Mouse (Mus musculus) thymus, postnatal 0 days (tissue): ENCODE results near the gene Tubg2. TPM values are rescaled to one million over a fixed set of nuclear protein-coding genes. Genes with fewer than 3 reads are reported as not detected.
"Not testable (repeated sequence)": the region's sequence is repeated elsewhere in the genome, so short reads cannot be mapped to it uniquely, and the experiment has no call there.

Experiments used
- DNase-seq: peaks from one replicate; pipeline ENCODE4 v3.0.0-alpha.2; 2015; ENCODE audit warnings: low spot score
- polyA plus RNA-seq: library from polyadenylated mRNA; unstranded; fragments of >200 nt; fragmentation: Nextera tagmentation; extraction: Ambion mirVana; gene quantifications from 2 replicates; pipeline ENCODE4 v1.2.1, GENCODE M21; 2015

The Tubg2 gene
- polyA plus RNA-seq, result 1.5 and 1.6 TPM in 2 replicates

- DNase-seq, result peak; percentile 83
Measured at GRCm38 (mm10) chr11:101155728-101156371, at the start of gene Tubg2. Tubg2 (plus strand) TSS chr11:101155907.

GRCm38 (mm10) chr11:101109351-101109750 lies 46.4 kb upstream of the Tubg2 start:
- no peak for DNase-seq

DNA sequence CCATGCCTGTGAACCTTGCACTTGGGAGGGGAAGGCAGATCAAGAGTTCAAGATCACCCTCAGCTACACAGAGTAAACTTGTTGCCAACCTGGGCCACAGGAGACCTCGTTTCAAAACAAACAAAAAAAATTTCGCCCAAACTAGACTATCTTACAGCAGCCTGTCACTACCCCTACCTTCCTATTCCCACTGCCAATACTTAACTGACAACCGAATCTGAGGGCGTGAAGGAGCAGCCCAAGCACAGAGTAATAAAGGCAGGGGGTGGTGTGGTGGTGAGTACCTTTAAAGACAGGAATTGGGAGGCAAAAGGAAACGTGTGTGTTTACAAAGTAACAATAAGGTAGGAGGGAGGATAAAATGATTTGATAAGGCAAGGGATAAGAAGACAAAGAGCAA lies 45.0 kb upstream of the Tubg2 start:
- no peak for DNase-seq

- no peak for DNase-seq
Measured at GRCm38 (mm10) chr11:101111178-101111577, 44.5 kb upstream of the Tubg2 start.

DNA sequence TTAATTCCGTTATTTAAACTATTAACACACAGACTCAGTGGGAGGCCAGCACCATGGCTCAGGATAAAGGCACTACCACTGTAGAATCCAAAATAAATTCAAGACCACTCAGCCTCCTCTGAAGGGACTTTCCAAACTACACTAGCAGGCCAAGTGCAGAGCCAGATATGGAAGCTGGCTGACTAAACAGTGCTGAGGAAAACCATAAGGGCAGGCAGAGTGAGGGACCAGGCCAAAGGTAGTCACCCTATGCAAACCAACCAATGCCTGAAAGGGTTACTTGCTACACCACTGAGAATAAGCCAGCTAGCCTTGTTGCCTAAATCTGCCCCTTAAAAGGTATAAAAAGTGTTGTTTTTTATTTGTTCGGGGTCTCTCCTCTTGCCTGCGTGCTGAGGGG lies 43.5 kb upstream of the Tubg2 start:
- DNase-seq, result no peak

- no peak for DNase-seq
Measured at GRCm38 (mm10) chr11:101115564-101115963, 40.1 kb upstream of the Tubg2 start.

GRCm38 (mm10) chr11:101118105-101118504 lies 37.6 kb upstream of the Tubg2 start:
- no peak for DNase-seq

GRCm38 (mm10) chr11:101119131-101119760 lies 36.5 kb upstream of the Tubg2 start:
- peak; percentile 21 for DNase-seq

DNA sequence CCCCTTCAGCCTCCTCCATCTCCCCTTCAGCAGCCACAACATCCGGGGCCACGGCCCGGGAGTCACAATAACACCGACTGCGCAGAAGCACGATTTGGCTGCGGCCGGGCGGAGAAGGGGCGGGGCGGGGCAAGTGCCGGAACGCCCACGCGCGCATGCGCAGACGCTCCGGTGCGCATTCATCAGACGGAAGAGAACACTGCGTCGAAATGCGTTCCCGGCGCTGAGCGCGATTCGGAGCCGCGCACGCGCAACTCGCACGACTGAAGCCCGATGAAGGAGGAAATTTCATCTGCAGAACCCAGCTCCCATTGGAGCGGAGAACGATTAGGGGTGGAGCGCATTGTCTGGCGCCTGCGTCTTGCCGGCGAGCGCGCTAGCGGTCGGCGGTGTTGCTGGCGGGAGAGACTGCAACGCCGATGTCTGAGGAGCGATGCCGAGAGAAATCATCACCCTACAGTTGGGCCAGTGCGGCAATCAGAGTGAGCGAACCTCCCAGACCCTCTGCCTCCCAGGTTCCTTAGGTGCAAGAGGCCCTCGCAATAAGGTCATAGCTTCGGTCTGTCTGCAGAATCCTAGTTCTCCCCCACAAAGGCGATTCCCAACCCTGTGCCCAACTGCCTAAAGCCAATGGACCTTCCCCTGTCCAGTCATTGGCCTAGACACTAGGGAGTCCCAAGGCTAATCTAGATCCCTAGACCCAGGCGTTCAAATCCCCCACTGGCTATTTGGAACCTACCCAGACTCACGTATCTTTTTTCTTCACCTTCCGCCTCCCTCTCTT lies 35.8 kb upstream of the Tubg2 start, which contains the start of the genes Retreg3 and Tubg1:
Gene Retreg3 (minus strand): TSS at position 133 of the 784 bp plus-strand sequence.
Gene Tubg1 (plus strand): TSS at position 178 of the 784 bp plus-strand sequence.
- peak; percentile 100 for DNase-seq

GRCm38 (mm10) chr11:101120545-101121188 lies 35.0 kb upstream of the Tubg2 start:
- peak; percentile 9 for DNase-seq

DNA sequence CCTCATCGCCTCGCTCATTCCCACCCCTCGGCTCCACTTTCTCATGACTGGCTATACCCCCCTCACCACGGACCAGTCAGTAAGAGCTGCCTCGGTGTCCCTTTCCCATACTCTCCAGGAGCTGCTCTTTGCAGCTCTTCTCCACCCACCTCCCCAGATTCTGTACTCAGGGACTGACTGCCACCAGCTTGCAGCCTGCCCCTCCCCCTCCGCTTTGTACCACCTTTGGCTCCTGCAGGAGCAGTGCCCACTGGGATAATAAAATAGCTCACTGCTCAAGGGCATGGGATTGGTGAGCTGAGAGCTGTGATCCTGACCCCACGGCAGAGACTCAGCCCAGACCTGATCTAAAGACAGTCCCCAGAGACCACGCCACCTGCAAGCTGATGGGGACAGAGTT lies 31.2 kb upstream of the Tubg2 start:
- not testable (repeated sequence) for DNase-seq

DNA sequence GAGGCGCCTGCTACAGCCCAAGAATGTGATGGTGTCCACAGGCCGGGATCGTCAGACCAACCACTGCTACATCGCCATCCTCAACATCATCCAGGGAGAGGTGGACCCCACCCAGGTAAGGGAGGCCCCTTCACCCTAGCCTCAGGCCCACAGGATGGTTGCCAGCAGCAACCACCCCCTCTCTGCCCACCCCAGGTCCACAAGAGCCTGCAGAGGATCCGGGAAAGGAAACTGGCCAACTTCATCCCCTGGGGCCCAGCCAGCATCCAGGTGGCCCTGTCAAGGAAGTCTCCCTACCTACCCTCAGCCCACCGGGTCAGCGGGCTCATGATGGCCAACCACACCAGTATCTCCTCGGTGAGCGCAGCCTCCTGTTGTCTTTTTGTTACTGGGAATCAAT lies 30.7 kb upstream of the Tubg2 start:
- not testable (repeated sequence) for DNase-seq

- no peak for DNase-seq
Measured at GRCm38 (mm10) chr11:101127075-101127474, 28.6 kb upstream of the Tubg2 start.

DNA sequence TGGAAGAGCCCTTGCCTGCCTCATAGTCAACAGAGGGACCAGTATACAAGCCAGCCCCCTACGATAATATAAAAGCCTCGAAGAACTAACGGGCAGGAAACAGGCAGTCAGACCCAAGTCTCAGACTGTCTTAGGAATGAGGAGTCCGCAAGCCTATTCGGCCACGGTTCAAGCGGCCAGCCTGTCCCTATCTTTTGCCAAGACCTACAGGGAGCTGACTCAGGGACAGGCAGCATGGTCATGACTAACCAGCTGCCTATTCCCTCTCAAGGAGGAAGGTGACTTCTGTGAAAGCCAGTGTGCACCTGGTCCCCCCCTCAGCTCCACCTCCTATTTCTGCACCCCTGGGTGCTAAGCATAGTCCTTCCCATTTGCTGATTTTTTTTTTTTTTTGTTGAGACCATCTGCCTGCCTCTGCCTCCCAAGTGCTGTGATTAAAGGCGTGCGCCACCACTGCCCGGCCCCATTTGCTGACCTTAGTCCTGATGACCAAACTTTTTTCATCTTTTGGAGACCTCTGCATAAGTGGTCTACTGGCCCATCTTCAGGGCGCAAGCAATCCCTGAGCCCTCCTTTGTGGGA lies 26.6 kb upstream of the Tubg2 start:
- no peak for DNase-seq

GRCm38 (mm10) chr11:101130056-101130756 lies 25.5 kb upstream of the Tubg2 start:
- no peak for DNase-seq

DNA sequence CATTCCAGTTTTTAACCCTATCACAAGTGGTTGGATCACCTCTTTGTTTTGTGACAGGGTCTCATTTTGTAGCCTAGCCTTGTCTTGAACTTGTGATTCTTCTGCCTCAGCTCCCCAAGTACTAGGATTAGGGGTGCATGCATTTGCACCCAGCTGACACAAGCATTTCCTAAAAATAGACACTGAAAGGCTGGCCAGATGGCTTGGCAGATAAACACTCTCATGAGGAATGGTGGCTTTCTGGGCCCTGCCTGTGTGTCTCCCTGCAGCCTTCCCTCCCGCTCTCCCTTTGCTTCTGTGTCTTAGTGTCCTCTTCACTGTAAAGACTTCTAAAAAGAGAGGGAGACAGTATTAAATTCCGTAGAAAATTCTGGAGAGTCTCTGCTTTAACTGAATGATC lies 24.5 kb upstream of the Tubg2 start:
- no peak for DNase-seq

DNA sequence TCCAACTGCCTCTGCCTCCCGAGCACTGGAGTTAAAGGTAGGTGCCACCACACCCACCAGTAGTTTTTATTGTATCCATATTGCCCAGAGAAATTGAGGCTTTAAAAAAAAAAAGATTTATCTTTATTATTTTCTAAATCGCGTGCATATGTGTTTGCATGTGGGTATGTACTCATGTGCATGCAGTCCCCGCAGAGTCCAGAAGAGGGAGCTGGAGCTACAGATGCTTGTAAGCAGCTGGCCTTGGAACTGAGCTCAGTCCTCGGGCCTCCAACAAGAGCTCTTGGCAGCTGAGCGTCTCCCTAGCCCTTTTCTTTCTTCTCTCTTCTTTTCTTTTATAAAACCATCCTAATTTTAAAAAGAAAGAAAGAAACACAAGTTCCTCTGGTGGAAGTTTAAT lies 24.0 kb upstream of the Tubg2 start:
- peak; percentile 42 for DNase-seq

- no peak for DNase-seq
Measured at GRCm38 (mm10) chr11:101133037-101133436, 22.7 kb upstream of the Tubg2 start.

DNA sequence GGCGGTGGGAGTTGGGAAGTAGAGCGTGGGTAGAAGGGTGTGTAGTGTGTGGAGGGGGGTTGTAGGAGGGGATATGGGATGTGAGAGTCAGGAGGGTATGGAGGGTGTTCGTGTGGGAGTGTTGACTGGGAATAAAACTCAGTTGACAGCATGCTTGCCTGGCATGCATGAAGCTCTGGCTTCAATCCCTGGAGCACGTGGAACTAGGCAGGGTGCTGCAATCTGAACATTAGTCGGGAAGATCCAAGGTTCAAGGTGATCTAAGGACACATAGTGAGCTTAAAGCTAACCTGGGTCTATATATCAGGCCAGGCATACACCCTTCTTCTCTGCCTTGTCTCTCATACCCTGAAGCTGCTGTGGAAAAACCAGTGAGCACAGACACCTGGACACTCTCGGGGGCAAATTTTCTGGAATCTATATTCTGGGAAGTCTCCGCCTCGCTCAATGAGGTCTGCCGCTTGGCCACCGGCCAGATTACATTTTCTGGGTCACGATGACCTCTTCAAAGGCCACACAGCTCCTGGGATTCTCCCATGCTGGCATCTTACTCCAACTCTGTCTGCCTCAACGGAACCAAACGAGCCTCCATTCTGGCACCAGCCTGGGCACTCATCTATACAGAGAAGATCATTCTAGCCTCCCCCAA lies 21.4 kb upstream of the Tubg2 start:
- no peak for DNase-seq

DNA sequence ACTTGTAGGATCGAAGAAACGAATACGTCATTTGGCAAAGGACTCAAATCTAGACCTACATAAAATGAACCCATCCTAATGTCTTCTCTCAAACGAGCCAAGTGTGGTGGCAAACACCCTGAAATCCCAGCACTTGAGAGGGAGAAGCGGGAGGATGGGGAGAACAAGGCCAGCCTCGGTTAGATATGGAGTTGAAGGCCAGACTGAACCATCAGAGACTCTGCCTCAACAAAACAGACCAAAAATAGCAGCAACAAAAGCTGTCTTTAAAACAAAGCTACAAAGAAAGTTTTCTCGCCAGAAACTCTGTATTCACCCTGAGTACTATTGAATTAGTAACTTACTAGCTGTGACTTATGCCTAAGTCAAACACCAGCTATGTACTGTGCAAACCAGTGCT lies 18.7 kb upstream of the Tubg2 start:
- DNase-seq, result no peak
